Mouse (Mus musculus) heart, adult 9 months (tissue): ENCODE measurements at regions not wholly inside any gene's neighbourhood (a gene's known extent, or its start where the extent isn't known, plus 50 kb on each side); places are given as distances from the start of the nearest gene placed in this dataset.

ENCODE experiments used
- DNase-seq, 2 experiments: peaks; one replicate each; pipeline ENCODE4 v3.0.0; 2022; ENCODE audit warnings: low spot score in 2 of 2

- DNase-seq = no peak
These were observed 393.2 kb downstream of the Pid1 start for GRCm38 (mm10) chr1:83970641-83971285.

- peak; percentile 15 to 33 for DNase-seq
These were observed 399.3 kb downstream of the Pid1 start for GRCm38 (mm10) chr1:83964631-83965030.

- DNase-seq = no peak
These were observed 402.2 kb downstream of the Pid1 start for GRCm38 (mm10) chr1:83961761-83962160.

- no peak for DNase-seq
These were observed 404.2 kb downstream of the Pid1 start for GRCm38 (mm10) chr1:83959756-83960155.

- DNase-seq = no peak
These were observed 441.1 kb downstream of the Pid1 start for GRCm38 (mm10) chr1:83922900-83923299.

GRCm38 (mm10) chr1:83915454-83915853 is 448.5 kb downstream of the Pid1 start:
- DNase-seq = no peak

- peak; percentile 20 to 27 for DNase-seq
These were observed 456.6 kb downstream of the Pid1 start for GRCm38 (mm10) chr1:83907347-83907746.

GRCm38 (mm10) chr1:83906906-83907305 is 457.1 kb downstream of the Pid1 start:
- DNase-seq = peak; percentile 32 to 45

GRCm38 (mm10) chr1:83900135-83900534 is 463.8 kb downstream of the Pid1 start:
- no peak for DNase-seq

GRCm38 (mm10) chr1:83896650-83897049 is 467.3 kb downstream of the Pid1 start:
- DNase-seq = peak; percentile 7 to 19

GRCm38 (mm10) chr1:83879109-83879399 is 471.1 kb upstream of the Sphkap start:
- no peak for DNase-seq

- DNase-seq = no peak
These were observed 470.5 kb upstream of the Sphkap start for GRCm38 (mm10) chr1:83878330-83879108.

- peak; percentile 2 to 3 for DNase-seq
These were observed 463.0 kb upstream of the Sphkap start for GRCm38 (mm10) chr1:83870853-83871567.

- no peak for DNase-seq
These were observed 461.0 kb upstream of the Sphkap start for GRCm38 (mm10) chr1:83869046-83869445.

- no peak for DNase-seq
These were observed 454.5 kb upstream of the Sphkap start for GRCm38 (mm10) chr1:83862541-83862940.

- no peak for DNase-seq
These were observed 454.1 kb upstream of the Sphkap start for GRCm38 (mm10) chr1:83862128-83862527.

GRCm38 (mm10) chr1:83859732-83860424 is 451.9 kb upstream of the Sphkap start:
- no peak for DNase-seq

GRCm38 (mm10) chr1:83853996-83854395 is 446.0 kb upstream of the Sphkap start:
- DNase-seq = no peak

GRCm38 (mm10) chr1:83851081-83851480 is 443.1 kb upstream of the Sphkap start:
- DNase-seq = peak; percentile 36 to 68

- no peak for DNase-seq
These were observed 440.4 kb upstream of the Sphkap start for GRCm38 (mm10) chr1:83848414-83848813.

GRCm38 (mm10) chr1:83847992-83848391 is 440.0 kb upstream of the Sphkap start:
- DNase-seq = no peak

GRCm38 (mm10) chr1:83844827-83845379 is 436.9 kb upstream of the Sphkap start:
- no peak for DNase-seq
